Mouse (Mus musculus): ENCODE data around the gene Snrpd3. TPM values are rescaled to one million over a fixed set of nuclear protein-coding genes. Genes with fewer than 3 reads are reported as not detected.

Gene Snrpd3
- polyA plus RNA-seq, 1 experiment from 2014 or later: 178 TPM

- Histone ChIP-seq H3K27ac (ENCODE audit: low read depth, low read length) (no peak overlapping the region), H3K4me1 (ENCODE audit: control insufficient read depth, insufficient read depth, low read length) (no peaks in the 10 kb centered on the region), H3K4me2 (replicated peaks; ENCODE audit: low read depth, low read length) (no peak overlapping the region), H3K9ac (ENCODE audit: low read depth, low read length) (no peak overlapping the region), H3K36me3 (ENCODE audit: control insufficient read depth, insufficient read depth, low read length) (peaks cover 50% of the 10 kb centered on the region), H3K9me3 (ENCODE audit: control insufficient read depth, low read length) (no peaks in the 10 kb centered on the region), H3K27me3 (ENCODE audit: control insufficient read depth, insufficient read depth, low read length) (no peaks in the 10 kb centered on the region), H3K4me3 (ENCODE audit: low read length) (no peak overlapping the region)
- 96% methylated on average over 2 of the region's 2 CpGs for WGBS
- no peak for ATAC-seq (ENCODE audit: low FRiP score, low TSS enrichment)
Observed at GRCm38 (mm10) chr10:75535423-75535822, 18.1 kb downstream of the Snrpd3 start.

DNA sequence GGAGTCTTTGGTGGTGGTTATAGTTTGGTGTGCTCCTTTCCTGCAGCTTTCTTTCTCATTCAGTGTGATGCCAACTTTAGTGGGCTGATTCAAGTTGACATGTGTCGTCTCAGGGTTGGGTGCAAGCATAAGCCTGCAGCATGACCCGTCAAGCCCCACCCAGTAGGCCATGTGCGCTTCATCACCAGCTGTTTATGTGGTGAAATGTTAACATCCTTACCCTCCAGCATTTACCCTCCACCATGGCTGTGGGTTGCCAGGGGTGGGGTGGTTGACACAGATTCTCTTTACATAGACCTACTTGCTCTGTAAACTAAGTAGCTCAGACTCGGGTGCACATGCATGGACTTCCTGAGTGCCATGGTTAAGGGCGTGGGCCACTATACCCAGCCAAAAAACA lies 18.8 kb downstream of the Snrpd3 start:
- no peak overlapping the region for H3K9ac ChIP-seq (ENCODE audit: low read depth, low read length)
- H3K4me1 ChIP-seq (ENCODE audit: control insufficient read depth, insufficient read depth, low read length): no peaks in the 10 kb centered on the region
- ATAC-seq (ENCODE audit: low FRiP score, low TSS enrichment): no peak
- no peaks in the 10 kb centered on the region for H3K9me3 ChIP-seq (ENCODE audit: control insufficient read depth, low read length)
- H3K27me3 ChIP-seq (ENCODE audit: control insufficient read depth, insufficient read depth, low read length): no peaks in the 10 kb centered on the region
- no peak overlapping the region for H3K27ac ChIP-seq (ENCODE audit: low read depth, low read length)
- H3K4me3 ChIP-seq (ENCODE audit: low read length): no peak overlapping the region
- 94% methylated on average over 5 of the region's 5 CpGs for WGBS
- H3K4me2 ChIP-seq (replicated peaks; ENCODE audit: low read depth, low read length): no peak overlapping the region
- peaks cover 50% of the 10 kb centered on the region for H3K36me3 ChIP-seq (ENCODE audit: control insufficient read depth, insufficient read depth, low read length)

GRCm38 (mm10) chr10:75547901-75548300 lies 30.6 kb downstream of the Snrpd3 start:
- 60% methylated on average over 7 of the region's 7 CpGs for WGBS
- Histone ChIP-seq H3K27me3 (ENCODE audit: control insufficient read depth, insufficient read depth, low read length) (no peaks in the 10 kb centered on the region), H3K4me2 (replicated peaks; ENCODE audit: low read depth, low read length) (no peak overlapping the region), H3K9me3 (ENCODE audit: control insufficient read depth, low read length) (no peaks in the 10 kb centered on the region), H3K4me3 (ENCODE audit: low read length) (no peak overlapping the region), H3K27ac (ENCODE audit: low read depth, low read length) (no peak overlapping the region), H3K4me1 (ENCODE audit: control insufficient read depth, insufficient read depth, low read length) (peaks cover 18% of the 10 kb centered on the region), H3K9ac (ENCODE audit: low read depth, low read length) (no peak overlapping the region), H3K36me3 (ENCODE audit: control insufficient read depth, insufficient read depth, low read length) (no peaks in the 10 kb centered on the region)
- ATAC-seq (ENCODE audit: low FRiP score, low TSS enrichment): no peak

GRCm38 (mm10) chr10:75548486-75548885 lies 31.1 kb downstream of the Snrpd3 start:
- Histone ChIP-seq H3K4me3 (ENCODE audit: low read length) (no peak overlapping the region), H3K4me2 (replicated peaks; ENCODE audit: low read depth, low read length) (no peak overlapping the region), H3K36me3 (ENCODE audit: control insufficient read depth, insufficient read depth, low read length) (no peaks in the 10 kb centered on the region), H3K9ac (ENCODE audit: low read depth, low read length) (no peak overlapping the region), H3K9me3 (ENCODE audit: control insufficient read depth, low read length) (no peaks in the 10 kb centered on the region), H3K27me3 (ENCODE audit: control insufficient read depth, insufficient read depth, low read length) (no peaks in the 10 kb centered on the region), H3K27ac (ENCODE audit: low read depth, low read length) (no peak overlapping the region), H3K4me1 (ENCODE audit: control insufficient read depth, insufficient read depth, low read length) (peaks cover 18% of the 10 kb centered on the region)
- ATAC-seq (ENCODE audit: low FRiP score, low TSS enrichment): no peak
- 46% methylated on average over 14 of the region's 14 CpGs for WGBS

DNA sequence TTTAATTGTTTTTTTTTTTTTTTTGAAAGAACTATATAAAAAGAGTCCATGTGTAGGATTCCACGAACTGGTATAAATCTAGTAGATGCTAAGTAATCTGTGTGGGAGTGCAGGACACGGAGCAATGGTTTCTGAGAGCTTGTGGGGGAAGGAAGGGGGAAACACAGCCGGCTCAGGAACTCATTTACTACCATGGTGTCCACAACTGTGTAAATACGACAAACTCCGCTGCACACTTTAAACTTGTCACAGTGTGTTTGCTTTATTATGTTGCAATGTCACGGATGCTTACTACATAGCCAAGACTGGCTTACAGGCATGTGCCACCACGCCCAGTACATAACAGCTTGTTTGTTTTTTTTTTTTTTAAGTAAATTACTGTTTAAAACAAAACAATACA lies 32.5 kb downstream of the Snrpd3 start:
- Histone ChIP-seq H3K4me2 (replicated peaks; ENCODE audit: low read depth, low read length) (no peak overlapping the region), H3K36me3 (ENCODE audit: control insufficient read depth, insufficient read depth, low read length) (no peaks in the 10 kb centered on the region), H3K4me3 (ENCODE audit: low read length) (no peak overlapping the region), H3K9ac (ENCODE audit: low read depth, low read length) (no peak overlapping the region), H3K27ac (ENCODE audit: low read depth, low read length) (0 out of 2 replicates have a peak overlapping the region, but pooled peaks have one; percentile 20), H3K4me1 (ENCODE audit: control insufficient read depth, insufficient read depth, low read length) (peaks cover 18% of the 10 kb centered on the region), H3K27me3 (ENCODE audit: control insufficient read depth, insufficient read depth, low read length) (no peaks in the 10 kb centered on the region), H3K9me3 (ENCODE audit: control insufficient read depth, low read length) (no peaks in the 10 kb centered on the region)
- 16% methylated on average over 7 of the region's 7 CpGs for WGBS
- ATAC-seq (ENCODE audit: low FRiP score, low TSS enrichment): peak; percentile 54; the same call in 1 of the 2 replicates

- H3K27me3 ChIP-seq (ENCODE audit: control insufficient read depth, insufficient read depth, low read length): no peaks in the 10 kb centered on the region
- no peak overlapping the region for H3K9ac ChIP-seq (ENCODE audit: low read depth, low read length)
- WGBS: 36% methylated on average over 12 of the region's 12 CpGs
- no peaks in the 10 kb centered on the region for H3K9me3 ChIP-seq (ENCODE audit: control insufficient read depth, low read length)
- peaks cover 18% of the 10 kb centered on the region for H3K4me1 ChIP-seq (ENCODE audit: control insufficient read depth, insufficient read depth, low read length)
- no peak overlapping the region for H3K4me2 ChIP-seq (replicated peaks; ENCODE audit: low read depth, low read length)
- H3K27ac ChIP-seq (ENCODE audit: low read depth, low read length): no peak overlapping the region
- no peak overlapping the region for H3K4me3 ChIP-seq (ENCODE audit: low read length)
- no peaks in the 10 kb centered on the region for H3K36me3 ChIP-seq (ENCODE audit: control insufficient read depth, insufficient read depth, low read length)
- ATAC-seq (ENCODE audit: low FRiP score, low TSS enrichment): peak; percentile 32; the same call in 1 of the 2 replicates
Observed at GRCm38 (mm10) chr10:75551175-75551574, 33.8 kb downstream of the Snrpd3 start.

- Histone ChIP-seq H3K9ac (ENCODE audit: low read depth, low read length) (no peak overlapping the region), H3K4me3 (ENCODE audit: low read length) (no peak overlapping the region), H3K36me3 (ENCODE audit: control insufficient read depth, insufficient read depth, low read length) (no peaks in the 10 kb centered on the region), H3K27me3 (ENCODE audit: control insufficient read depth, insufficient read depth, low read length) (no peaks in the 10 kb centered on the region), H3K4me1 (ENCODE audit: control insufficient read depth, insufficient read depth, low read length) (peaks cover 18% of the 10 kb centered on the region), H3K4me2 (replicated peaks; ENCODE audit: low read depth, low read length) (no peak overlapping the region), H3K27ac (ENCODE audit: low read depth, low read length) (no peak overlapping the region), H3K9me3 (ENCODE audit: control insufficient read depth, low read length) (no peaks in the 10 kb centered on the region)
- WGBS: 56% methylated on average over 2 of the region's 2 CpGs
- no peak for ATAC-seq (ENCODE audit: low FRiP score, low TSS enrichment)
Observed at GRCm38 (mm10) chr10:75552106-75552505, 34.8 kb downstream of the Snrpd3 start.

DNA sequence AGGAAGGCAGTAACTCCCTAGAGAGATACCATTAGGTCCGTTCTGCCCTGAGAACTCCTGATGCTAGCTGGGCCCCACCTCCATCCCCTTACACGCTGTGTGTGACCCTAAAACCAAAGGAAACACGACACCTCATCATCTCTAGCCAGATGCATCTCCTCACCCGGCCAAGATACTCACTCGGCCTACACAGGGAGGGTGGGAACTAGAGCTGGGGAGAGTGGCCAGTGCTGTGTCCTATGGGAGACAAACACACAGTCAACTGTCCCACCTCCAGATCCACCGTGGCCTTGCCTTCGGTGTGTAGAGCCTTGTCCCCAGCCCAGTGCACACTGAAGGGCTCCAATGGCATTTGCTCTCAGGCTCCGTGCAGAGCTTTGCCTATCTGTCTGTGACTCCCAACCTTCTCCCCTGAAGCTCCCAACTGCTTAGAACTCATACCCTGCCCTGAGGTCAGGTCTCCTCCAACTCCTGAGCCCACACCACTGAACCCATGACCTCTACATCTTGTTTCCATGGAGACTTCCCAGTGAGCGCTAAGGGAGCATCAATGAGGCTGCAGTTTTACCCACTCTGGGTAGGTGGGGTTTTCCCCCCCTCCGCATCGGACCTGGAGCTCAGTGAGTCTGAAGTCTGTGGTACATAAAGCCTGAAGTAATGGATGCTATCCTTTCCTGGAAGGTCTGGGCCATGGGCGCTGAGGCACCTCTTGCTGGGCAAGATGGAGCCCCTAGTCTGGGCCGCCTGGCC lies 35.5 kb downstream of the Snrpd3 start:
- ATAC-seq (ENCODE audit: low FRiP score, low TSS enrichment): peak; percentile 26; the same call in 1 of the 2 replicates
- H3K36me3 ChIP-seq (ENCODE audit: control insufficient read depth, insufficient read depth, low read length): no peaks in the 10 kb centered on the region

GRCm38 (mm10) chr10:75554090-75554489 lies 36.7 kb downstream of the Snrpd3 start:
- WGBS: 93% methylated on average over 8 of the region's 8 CpGs
- Histone ChIP-seq H3K9me3 (ENCODE audit: control insufficient read depth, low read length) (no peaks in the 10 kb centered on the region), H3K9ac (ENCODE audit: low read depth, low read length) (no peak overlapping the region), H3K4me3 (ENCODE audit: low read length) (no peak overlapping the region), H3K27me3 (ENCODE audit: control insufficient read depth, insufficient read depth, low read length) (no peaks in the 10 kb centered on the region), H3K4me2 (replicated peaks; ENCODE audit: low read depth, low read length) (no peak overlapping the region), H3K27ac (ENCODE audit: low read depth, low read length) (no peak overlapping the region), H3K4me1 (ENCODE audit: control insufficient read depth, insufficient read depth, low read length) (peaks cover 26% of the 10 kb centered on the region), H3K36me3 (ENCODE audit: control insufficient read depth, insufficient read depth, low read length) (no peaks in the 10 kb centered on the region)
- ATAC-seq (ENCODE audit: low FRiP score, low TSS enrichment): no peak

More for the DNA sequence above, 35.5 kb downstream of the Snrpd3 start:
- 50% methylated on average over 13 of the region's 13 CpGs for WGBS
- no peaks in the 10 kb centered on the region for H3K27me3 ChIP-seq (ENCODE audit: control insufficient read depth, insufficient read depth, low read length)
- no peak overlapping the region for H3K9ac ChIP-seq (ENCODE audit: low read depth, low read length)
- no peaks in the 10 kb centered on the region for H3K9me3 ChIP-seq (ENCODE audit: control insufficient read depth, low read length)
- peaks cover 22% of the 10 kb centered on the region for H3K4me1 ChIP-seq (ENCODE audit: control insufficient read depth, insufficient read depth, low read length)
- H3K27ac ChIP-seq (ENCODE audit: low read depth, low read length): no peak overlapping the region
- H3K4me2 ChIP-seq (replicated peaks; ENCODE audit: low read depth, low read length): no peak overlapping the region
- no peak overlapping the region for H3K4me3 ChIP-seq (ENCODE audit: low read length)
